Mouse (Mus musculus): ENCODE results near the gene Cetn2. TPM values are rescaled to one million over a fixed set of nuclear protein-coding genes. Genes with fewer than 3 reads are reported as not detected.

Cetn2 gene
- polyA plus RNA-seq, 1 experiment from 2014 or later = 94.6 TPM

GRCm38 (mm10) chrX:72896055-72896437, 22.2 kb downstream of the Cetn2 start:
- no peak for DNase-seq (ENCODE audit: low spot score)
- H3K4me1 ChIP-seq = no peaks in the 10 kb centered on the region
- H3K27ac ChIP-seq (replicated peaks) = no peak overlapping the region
- H3K9me3 ChIP-seq = no peaks in the 10 kb centered on the region
- no peak overlapping the region for H3K4me3 ChIP-seq
- no peaks in the 10 kb centered on the region for H3K36me3 ChIP-seq (replicated peaks)
- H3K27me3 ChIP-seq (replicated peaks; ENCODE audit: low read depth, poor library complexity, severe bottlenecking) = no peaks in the 10 kb centered on the region; the same call in 1 of the 2 replicates
- WGBS = 63% methylated on average over 1 of the region's 1 CpGs

GRCm38 (mm10) chrX:72895388-72896054, 22.7 kb downstream of the Cetn2 start:
- Histone ChIP-seq H3K4me3 (no peak overlapping the region), H3K4me1 (no peaks in the 10 kb centered on the region), H3K27ac (replicated peaks) (no peak overlapping the region), H3K27me3 (replicated peaks; ENCODE audit: low read depth, poor library complexity, severe bottlenecking) (no peaks in the 10 kb centered on the region; the same call in 1 of the 2 replicates), H3K36me3 (replicated peaks) (no peaks in the 10 kb centered on the region), H3K9me3 (no peaks in the 10 kb centered on the region)
- DNase-seq (ENCODE audit: low spot score) = no peak
- 63% methylated on average over 5 of the region's 5 CpGs for WGBS

Other genes with a start within 250 kb of the Cetn2 start
- gene Gabrq, start 93.2 kb downstream of the Cetn2 start, polyA plus RNA-seq (2016; fragmentation: Nextera tagmentation; extraction: Ambion mirVana) = 0.18 and 0.24 TPM in 2 replicates
- gene Nsdhl, start 146 bp upstream of the Cetn2 start, polyA plus RNA-seq (2016; fragmentation: Nextera tagmentation; extraction: Ambion mirVana) = 34.0 and 36.4 TPM in 2 replicates
- 3.7 and 5.6 TPM in 2 replicates for gene Zfp185, start 68.9 kb upstream of the Cetn2 start, polyA plus RNA-seq (2016; fragmentation: Nextera tagmentation; extraction: Ambion mirVana)
- 0.09 TPM in 1 of 2 replicates, not detected in the other for gene Pnma5, start 118.7 kb upstream of the Cetn2 start, polyA plus RNA-seq (2016; fragmentation: Nextera tagmentation; extraction: Ambion mirVana)
- gene Pnma3, start 146.4 kb upstream of the Cetn2 start, polyA plus RNA-seq (2016; fragmentation: Nextera tagmentation; extraction: Ambion mirVana) = 0.14 and 0.37 TPM in 2 replicates
- gene Xlr4a, start 164.1 kb upstream of the Cetn2 start, polyA plus RNA-seq (2016; fragmentation: Nextera tagmentation; extraction: Ambion mirVana) = 0.64 and 0.65 TPM in 2 replicates
- 2.5 and 3.5 TPM in 2 replicates for gene Xlr3a, start 178.7 kb upstream of the Cetn2 start, polyA plus RNA-seq (2016; fragmentation: Nextera tagmentation; extraction: Ambion mirVana)
- 0.09 and 0.16 TPM in 2 replicates for gene Gm14685, start 198.6 kb upstream of the Cetn2 start, polyA plus RNA-seq (2016; fragmentation: Nextera tagmentation; extraction: Ambion mirVana)
- gene Xlr5b, start 230.4 kb upstream of the Cetn2 start, polyA plus RNA-seq (2016; fragmentation: Nextera tagmentation; extraction: Ambion mirVana) = not detected in 2 replicates
- 0.12 TPM in 1 of 2 replicates, not detected in the other for gene DXBay18, start 231.0 kb upstream of the Cetn2 start, polyA plus RNA-seq (2016; fragmentation: Nextera tagmentation; extraction: Ambion mirVana)